Mouse (Mus musculus) olfactory bulb, adult 2 months (tissue): ENCODE data around the gene Foxo3.

Experiments
- CTCF ChIP-seq: fragments of 200-500 bp; IDR thresholded peaks from 2 replicates; pipeline ENCODE4 v1.5.1; 2012; ENCODE audit warnings: low read depth, mild to moderate bottlenecking, low read length, moderate library complexity; ENCODE audit not compliant: insufficient read depth
- POLR2A ChIP-seq: fragments of 200-500 bp; IDR thresholded peaks from 2 replicates; pipeline ENCODE4 v1.6.1; 2012; ENCODE audit warnings: mild to moderate bottlenecking, low read depth, low read length, moderate library complexity; ENCODE audit not compliant: insufficient read depth

DNA sequence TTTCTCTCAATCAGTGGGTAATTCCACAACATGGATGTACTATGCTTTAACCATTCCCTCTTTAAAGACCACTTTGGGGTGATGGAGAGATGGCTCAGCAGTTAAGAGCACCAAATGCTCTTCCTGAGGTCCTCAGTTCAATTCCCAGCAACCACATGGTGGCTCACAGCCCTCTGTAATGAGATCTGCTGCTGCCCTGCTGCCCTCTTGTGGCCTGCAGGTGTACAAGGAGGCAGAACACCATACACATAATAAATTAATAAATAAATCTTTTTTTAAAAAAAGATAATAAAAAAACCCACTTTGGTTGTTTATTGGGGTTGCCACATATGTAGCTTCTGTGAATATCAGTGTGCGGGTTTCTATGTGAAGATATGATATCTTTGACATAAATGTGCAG is 21.4 kb upstream of the Foxo3 start:
- no peak for TF ChIP-seq CTCF
- no peak for TF ChIP-seq POLR2A
